Mouse (Mus musculus): Measurements from ENCODE around the gene Hist1h2ae.
"Not testable (repeated sequence)": the region's sequence is repeated elsewhere in the genome, so short reads cannot be mapped to it uniquely, and the experiment has no call there.

Hist1h2ae gene

DNA sequence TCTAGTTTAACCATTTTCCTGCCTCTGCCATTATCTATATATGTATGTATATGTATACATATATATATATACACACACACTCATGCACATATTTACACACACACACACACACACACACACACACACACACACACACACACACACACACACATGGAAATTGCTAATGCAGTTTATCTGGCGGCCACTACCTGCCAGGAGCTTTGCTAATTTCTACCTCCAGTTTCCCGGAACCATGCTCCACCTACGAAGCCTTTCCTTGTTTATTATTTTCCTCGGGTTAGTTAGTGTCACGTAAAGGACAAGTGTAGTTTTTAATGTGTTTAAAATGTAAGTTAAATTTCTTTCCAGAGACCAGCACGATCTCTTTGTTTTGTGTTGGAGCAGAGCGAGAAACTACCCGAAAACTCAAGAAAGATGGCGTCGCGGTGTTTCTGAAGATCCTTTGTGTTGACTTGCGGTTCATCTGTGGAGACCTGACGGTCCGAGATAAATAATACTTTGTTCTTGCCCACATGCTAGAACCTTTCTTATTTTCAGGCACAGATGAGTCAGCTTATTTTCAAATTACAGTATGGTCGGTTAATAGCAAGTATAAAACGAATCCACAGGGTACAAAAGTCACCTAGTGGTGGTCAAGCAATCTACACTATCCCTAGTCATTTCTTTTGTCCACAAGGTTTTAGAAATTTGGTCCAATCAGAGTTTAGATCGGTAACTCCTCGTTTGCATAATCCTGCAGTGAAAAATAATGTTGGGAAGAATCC lies 8.1 kb downstream of the Hist1h2ae start:
- no peak for DNase-seq (ENCODE audit: low spot score in 2 of 2)

DNA sequence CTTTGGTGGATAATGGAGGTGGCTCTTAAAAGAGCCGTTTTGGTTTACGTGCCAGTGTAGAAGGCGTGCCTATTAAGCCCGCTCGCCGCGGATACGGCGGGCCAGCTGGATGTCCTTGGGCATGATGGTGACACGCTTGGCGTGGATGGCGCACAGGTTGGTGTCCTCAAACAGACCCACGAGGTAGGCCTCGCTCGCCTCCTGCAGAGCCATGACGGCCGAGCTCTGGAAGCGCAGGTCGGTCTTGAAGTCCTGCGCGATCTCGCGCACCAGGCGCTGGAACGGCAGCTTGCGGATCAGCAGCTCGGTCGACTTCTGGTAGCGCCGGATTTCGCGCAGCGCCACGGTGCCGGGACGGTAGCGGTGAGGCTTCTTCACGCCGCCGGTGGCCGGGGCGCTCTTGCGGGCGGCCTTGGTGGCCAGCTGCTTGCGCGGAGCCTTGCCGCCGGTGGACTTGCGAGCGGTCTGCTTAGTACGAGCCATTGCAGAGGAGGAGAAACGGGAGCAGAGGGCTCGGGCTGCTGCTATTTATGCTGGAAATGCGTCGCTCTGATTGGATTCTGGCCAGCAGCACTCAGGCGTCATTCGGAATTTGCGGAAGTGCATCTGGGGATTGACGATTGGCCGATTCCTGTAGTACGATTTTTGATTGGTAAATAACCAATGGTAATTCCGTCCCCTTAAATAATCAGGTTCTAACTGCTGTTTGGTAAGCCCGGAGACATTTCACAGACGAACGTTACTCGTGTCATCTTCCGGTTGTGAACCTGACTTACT lies 8.9 kb downstream of the Hist1h2ae start, which contains the start of gene Hist1h3e:
Gene Hist1h3e (minus strand): TSS at position 487 of the 777 bp plus-strand sequence.
- peak; percentile 92 to 95 for DNase-seq (ENCODE audit: low spot score in 2 of 2)

DNA sequence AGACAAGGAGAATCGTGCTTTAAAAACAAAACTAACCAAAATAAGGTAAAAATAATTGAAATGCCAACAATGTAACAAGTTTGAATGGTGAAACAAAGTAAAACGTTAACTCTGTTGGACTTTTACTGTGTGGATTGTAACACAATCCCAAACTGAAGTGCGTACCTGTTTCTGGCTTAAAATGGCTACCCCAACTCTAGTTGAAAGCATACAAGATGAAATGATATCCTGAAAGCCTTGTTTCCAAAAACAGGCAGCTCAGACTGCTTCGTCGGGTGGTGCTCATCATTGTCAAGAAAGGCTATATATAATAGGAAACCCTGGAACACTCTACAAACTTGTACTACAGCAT lies 9.5 kb downstream of the Hist1h2ae start:
- not testable (repeated sequence) for DNase-seq (ENCODE audit: low spot score in 2 of 2)

DNA sequence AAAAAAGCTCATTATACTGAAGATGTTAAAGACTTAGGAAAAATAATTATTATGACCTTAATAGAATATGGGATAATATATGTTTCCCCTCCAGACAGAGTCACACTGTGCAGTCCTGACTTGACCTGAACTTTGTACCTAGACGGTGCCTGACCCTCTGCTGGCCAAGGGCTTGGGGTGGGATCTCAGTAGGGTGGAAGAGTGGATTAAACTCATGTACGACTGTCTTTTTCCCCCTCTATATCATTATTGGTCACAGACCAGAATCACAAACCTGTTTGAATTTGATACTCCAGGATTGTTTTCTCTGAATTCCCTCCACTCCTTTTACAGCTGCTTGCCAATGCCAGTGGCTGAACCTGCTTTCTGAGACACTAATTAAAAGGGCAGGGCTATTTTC lies 10.3 kb downstream of the Hist1h2ae start:
- DNase-seq (ENCODE audit: low spot score in 2 of 2), result not testable (repeated sequence)

DNA sequence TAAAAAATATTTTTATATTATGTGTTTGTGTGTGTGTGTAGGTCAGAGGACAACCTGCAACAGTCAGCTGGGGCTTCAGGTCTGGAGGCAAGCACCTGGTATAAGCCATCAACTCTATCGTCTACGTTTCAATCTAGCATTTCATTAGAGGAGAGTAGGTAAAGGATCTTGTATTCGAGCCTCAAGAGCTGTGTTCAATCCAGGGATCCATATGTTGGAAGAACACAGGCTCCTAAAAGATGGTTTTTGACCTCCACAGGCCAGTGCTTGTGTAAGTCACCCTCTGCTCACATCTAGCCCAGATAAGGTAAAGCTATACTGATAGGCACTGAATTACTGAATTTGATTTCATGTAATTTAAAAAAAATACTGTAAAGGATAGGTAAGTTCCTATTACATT lies 14.1 kb downstream of the Hist1h2ae start:
- DNase-seq (ENCODE audit: low spot score in 2 of 2), result no peak

DNA sequence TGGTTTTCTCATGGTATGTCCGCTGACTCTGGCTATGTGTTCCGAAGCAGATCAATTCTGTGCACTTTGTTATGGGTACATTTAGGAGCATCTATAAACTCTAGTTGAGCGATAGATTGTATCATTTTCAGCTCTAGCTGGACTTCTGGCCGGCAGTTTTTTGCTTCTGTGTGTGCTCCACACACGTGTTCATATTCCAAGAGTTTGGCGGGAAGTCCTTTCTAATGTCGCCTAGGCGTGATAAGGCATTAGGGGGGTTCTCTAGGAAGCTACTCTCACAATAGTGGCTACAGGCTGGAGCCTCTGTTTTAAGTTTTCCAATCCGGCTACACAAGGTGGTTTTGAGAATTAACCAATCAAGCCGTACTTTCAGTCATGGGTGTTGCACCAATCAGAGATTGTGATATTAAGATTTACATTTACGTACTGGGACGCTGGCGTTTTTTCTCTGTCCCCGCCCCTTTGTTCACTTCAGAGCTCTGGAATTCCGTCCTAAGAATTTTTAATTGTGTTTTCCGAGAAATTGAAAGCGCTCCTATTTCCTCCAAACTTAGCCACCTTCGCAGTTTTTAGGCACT lies 15.1 kb downstream of the Hist1h2ae start:
- DNase-seq (ENCODE audit: low spot score in 2 of 2), result peak in 1 of 2 experiments; percentile 79

DNA sequence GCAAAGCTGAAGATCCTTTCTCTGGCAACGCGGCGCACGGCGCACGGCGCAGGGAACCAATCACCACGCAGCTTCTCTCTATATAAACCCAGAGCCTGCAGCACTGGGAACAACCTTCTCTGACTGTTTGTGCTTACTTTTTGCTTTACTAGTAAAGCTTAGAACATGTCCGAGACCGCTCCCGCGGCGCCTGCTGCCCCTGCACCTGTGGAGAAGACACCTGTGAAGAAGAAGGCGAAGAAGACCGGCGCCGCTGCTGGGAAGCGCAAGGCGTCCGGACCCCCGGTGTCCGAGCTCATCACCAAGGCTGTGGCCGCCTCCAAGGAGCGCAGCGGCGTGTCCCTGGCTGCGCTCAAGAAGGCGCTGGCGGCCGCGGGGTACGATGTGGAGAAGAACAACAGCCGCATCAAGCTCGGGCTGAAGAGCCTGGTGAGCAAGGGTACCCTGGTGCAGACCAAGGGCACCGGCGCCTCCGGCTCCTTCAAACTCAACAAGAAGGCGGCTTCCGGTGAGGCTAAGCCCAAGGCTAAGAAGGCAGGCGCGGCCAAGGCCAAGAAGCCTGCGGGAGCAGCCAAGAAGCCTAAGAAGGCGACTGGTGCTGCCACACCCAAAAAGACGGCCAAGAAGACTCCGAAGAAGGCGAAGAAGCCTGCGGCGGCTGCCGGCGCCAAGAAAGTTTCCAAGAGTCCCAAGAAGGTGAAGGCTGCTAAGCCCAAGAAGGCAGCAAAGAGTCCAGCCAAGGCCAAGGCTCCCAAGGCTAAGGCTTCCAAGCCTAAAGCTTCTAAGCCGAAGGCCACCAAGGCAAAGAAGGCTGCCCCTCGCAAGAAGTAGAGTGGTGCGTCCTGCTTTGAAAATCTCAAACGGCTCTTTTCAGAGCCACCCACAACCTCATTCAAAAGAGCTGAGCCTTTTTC lies 15.8 kb downstream of the Hist1h2ae start:
- peak; percentile 76 to 79 for DNase-seq (ENCODE audit: low spot score in 2 of 2)

DNA sequence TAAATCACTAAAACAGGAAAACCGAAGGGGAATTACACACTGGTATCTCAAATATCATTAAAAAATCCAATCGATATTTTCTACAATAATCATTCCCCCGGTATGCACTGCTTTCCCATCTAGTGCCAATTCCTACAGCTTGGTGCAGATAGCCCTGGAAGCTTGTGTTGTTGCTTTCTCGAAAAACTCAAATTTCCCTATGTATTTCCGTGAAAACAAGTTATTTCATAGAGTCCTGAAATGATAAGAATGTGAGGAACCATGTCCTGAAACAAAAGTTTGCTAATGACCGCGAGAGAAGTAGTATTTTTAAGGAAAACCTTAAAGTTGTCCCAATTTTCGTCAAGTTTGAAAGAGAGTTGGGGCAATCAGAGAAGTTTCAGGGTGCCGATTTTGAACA lies 16.6 kb downstream of the Hist1h2ae start:
- no peak for DNase-seq (ENCODE audit: low spot score in 2 of 2)

DNA sequence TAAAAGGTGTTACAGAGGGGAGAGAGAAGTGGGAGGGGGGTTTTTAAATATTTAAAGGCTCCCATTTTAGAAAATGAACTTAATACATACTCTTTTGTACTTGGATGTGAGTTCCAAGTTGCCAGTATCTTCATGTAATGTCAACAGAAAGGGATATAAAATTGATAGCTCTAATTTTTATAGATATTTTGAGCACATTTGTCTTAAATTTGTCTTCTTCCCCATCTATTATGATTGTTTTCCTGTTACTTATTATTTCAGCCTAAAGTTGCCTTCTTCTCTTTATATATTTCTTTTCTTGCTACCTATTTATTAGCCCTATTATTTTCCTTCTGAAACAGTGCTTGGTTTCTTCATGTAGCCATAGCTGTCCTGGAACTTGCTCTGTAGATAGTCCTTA lies 18.1 kb downstream of the Hist1h2ae start, which contains the start of gene Hist1h1d:
Gene Hist1h1d (plus strand): TSS at position 301 of the 400 bp plus-strand sequence.
- DNase-seq (ENCODE audit: low spot score in 2 of 2), result no peak

DNA sequence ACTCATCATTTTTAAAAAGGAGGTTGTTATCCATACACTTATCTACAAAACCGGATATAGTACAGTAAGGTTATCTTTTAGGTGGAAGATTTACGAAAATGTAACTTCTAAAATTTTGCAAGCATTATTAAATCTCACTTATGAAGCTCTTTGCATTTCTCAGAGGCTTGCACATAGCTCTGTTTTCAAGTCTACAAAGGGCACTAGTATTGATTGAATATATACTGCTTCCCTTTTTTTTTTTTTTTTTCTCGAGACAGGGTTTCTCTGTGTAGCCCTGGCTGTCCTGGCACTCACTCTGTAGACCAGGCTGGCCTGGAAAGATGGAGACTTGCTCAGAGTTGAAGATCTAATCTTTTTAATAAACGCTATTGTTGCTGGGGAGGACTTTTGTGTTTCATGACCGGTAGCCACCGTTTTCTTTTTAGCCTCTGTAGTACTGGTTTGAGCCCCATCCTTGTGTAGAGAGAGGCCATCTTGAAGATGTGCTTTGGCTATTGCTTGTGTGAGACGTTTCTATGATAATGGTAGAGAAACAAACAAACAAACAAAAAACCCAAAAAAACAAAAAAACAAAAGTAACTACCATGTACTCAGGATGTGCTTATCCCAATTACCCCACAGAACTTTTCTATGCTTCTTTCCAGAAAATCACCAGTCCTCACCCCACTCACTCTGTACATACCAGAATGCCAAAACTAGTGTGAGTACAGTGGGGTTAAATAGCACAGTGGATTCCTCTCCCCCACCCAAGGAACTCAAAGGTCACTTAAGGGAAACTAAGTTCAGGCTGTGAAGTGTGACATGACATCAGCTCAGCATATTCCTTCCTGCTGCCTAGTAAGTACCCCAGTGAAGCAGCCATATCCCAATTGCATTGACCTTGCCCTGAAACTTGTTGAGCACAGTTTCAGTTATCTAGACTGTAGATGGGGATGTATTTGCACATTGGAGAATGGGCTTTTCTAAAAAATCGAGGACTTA lies 18.8 kb downstream of the Hist1h2ae start:
- no peak for DNase-seq (ENCODE audit: low spot score in 2 of 2)

DNA sequence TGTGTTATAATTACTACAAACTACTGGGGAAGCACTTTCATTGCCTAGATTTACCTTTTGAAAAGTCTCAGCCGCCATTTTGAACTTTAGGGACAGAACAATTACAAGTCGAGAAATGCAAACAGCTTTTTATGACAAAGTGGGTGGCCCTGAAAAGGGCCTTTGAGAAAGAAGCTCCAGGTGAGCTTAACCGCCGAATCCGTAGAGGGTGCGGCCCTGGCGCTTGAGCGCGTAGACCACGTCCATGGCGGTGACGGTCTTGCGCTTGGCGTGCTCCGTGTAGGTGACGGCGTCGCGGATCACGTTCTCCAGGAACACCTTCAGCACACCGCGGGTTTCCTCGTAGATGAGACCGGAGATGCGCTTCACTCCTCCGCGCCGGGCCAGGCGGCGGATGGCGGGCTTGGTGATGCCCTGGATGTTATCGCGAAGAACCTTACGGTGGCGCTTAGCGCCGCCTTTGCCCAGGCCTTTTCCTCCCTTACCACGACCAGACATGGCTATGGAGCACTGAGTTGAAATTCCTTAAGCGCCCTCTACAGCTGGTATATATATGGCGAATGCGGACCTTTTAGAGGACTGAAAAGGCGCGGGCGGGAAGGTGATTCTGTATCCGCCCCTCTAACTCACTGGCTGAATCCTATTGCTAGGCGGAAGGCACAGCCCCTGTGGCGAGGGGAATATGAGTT lies 19.7 kb downstream of the Hist1h2ae start, which contains the start of gene Hist1h4f:
Gene Hist1h4f (minus strand): TSS at position 503 of the 689 bp plus-strand sequence.
- peak; percentile 91 for DNase-seq (ENCODE audit: low spot score in 2 of 2)

DNA sequence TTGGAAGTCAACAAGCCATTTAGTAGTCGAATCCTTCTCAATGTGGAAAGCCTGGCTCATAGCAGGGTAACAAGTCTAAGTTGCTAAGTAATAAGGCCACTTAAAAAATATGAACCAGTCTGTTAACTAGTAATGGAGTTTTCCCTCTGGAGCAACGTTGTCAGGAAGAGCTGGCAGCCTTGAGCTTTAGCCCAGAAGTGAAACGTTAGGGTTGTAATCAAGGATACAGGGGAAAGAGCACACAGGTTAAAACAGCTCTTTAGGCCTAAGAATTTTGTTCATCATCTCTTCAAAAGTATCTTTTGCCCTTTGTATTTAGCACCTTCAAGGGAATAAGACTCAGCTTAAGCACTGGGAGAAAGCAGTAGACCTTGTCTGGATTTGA lies 20.3 kb downstream of the Hist1h2ae start:
- DNase-seq (ENCODE audit: low spot score in 2 of 2), result no peak

DNA sequence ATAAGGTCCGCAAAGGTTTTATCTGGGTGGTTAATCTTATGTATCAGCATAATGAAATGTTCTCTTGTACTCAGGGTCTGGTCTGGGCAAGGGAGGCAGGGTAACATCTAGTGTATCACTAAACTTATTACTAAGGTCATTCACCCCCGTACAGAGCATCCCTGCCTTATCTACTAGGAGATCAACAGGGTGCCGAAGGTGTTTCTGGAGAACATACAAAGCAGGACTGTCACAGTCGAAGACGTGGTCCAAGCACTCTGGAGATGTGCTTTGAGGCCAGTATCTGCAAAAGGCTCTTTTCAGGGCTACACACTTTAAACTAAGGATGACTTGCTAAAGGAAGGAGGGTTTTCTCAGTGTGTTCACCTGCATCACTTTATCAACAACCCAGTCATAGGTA lies 24.3 kb downstream of the Hist1h2ae start:
- DNase-seq (ENCODE audit: low spot score in 2 of 2), result no peak

DNA sequence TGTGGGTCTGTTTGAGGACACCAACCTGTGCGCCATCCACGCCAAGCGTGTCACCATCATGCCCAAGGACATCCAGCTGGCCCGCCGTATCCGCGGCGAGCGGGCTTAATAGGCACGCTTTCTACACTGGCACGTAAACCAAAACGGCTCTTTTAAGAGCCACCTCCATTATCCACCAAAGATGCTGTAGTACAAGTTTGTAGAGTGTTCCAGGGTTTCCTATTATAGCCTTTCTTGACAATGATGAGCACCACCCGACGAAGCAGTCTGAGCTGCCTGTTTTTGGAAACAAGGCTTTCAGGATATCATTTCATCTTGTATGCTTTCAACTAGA lies 26.3 kb downstream of the Hist1h2ae start:
- DNase-seq (ENCODE audit: low spot score in 2 of 2), result not testable (repeated sequence)

DNA sequence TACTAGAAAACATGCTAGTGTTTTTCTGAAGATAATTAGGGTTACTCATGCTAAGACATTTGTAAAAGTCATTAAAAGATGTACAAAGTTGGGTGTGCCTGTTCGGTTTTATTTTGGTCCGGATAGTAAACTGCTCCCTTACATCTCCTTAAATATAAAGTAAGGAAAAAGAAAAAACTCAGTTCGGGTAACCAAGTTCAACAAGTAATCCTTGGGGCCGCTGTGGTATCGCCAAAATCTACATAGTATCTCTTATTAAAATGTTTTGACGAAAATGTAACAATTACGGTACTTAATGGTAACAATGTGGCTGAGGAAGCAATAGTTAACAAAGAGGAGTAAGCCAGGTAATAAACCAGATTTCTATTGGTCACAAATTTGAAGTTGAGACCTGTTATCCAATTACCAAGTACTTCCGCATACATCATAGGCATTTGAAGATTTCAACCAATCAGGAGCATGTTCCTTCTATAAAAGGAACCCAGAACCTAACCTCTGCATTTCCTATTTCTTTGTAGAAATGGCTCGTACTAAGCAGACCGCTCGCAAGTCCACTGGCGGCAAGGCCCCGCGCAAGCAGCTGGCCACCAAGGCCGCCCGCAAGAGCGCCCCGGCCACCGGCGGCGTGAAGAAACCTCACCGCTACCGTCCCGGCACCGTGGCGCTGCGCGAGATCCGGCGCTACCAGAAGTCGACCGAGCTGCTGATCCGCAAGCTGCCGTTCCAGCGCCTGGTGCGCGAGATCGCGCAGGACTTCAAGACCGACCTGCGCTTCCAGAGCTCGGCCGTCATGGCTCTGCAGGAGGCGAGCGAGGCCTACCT lies 26.8 kb downstream of the Hist1h2ae start, which contains the start of gene Hist1h3f:
Gene Hist1h3f (plus strand): TSS at position 88 of the 822 bp plus-strand sequence.
- DNase-seq (ENCODE audit: low spot score in 2 of 2), result peak in 1 of 2 experiments; percentile 70

DNA sequence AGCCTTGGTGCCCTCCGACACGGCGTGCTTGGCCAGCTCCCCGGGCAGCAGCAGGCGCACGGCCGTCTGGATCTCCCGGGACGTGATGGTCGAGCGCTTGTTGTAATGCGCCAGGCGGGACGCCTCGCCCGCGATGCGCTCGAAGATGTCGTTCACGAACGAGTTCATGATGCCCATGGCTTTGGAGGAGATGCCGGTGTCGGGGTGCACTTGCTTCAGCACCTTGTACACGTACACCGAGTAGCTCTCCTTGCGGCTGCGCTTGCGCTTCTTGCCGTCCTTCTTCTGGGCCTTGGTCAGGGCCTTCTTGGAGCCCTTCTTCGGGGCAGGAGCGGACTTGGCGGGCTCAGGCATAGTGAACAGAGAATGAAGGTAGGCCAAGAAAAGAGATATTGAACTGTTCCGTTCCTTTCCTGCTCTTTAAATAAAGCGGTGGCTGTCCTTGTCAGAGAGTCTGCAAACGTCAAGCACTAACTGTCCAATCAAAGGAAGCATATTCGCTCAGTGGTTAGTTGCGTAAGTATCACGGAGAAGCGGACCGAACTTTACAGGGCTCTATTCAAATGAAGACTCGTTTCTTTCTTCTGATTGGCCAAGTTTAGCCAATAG lies 27.9 kb downstream of the Hist1h2ae start, which contains the start of gene Hist1h2bh:
Gene Hist1h2bh (minus strand): TSS at position 394 of the 609 bp plus-strand sequence.
- peak; percentile 67 to 90 for DNase-seq (ENCODE audit: low spot score in 2 of 2)

DNA sequence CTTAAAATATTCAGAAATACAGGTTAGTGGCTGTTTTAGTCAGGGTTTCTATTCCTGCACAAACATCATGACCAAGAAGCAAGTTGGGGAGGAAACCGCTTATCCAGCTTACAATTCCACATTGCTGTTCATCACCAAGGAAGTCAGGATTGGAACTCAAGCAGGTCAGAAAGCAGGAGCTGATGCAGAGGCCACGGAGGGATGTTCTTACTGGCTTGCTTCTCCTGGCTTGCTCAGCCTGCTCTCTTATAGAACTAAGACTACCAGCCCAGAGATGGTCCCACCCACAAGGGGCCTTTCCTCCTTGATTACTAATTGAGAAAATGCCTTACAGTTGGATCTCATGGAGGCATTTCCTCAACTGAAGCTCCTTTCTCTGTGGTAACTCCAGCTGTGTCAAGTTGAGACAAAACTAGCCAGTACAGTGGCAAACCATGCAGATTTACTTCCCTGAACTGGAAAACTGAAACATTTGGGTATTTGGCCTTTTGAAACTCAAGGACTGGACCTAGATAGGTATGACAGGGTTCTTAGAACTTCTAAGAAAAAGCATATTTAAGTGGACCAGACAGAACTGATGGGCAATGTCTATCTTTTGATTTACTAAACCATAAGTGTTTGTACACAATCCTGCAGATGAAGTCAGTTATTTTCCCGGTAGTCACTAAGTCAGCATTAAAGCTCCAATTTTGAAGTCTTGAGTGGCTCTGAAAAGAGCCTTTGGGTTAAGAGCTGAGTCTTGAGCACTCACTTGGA lies 28.6 kb downstream of the Hist1h2ae start:
- DNase-seq (ENCODE audit: low spot score in 2 of 2), result not testable (repeated sequence)

Measured in right cerebral cortex, postnatal 36 days (tissue).